Mouse (Mus musculus) CH12.LX (cell line): ENCODE measurements around the gene Sestd1. TPM values are rescaled to one million over a fixed set of nuclear protein-coding genes. Genes with fewer than 3 reads are reported as not detected.

Source experiments
- DNase-seq: peaks from one replicate; pipeline ENCODE4 v3.0.0-alpha.2; 2013; ENCODE audit errors: extremely low read depth
- H3K27ac ChIP-seq: 2 replicates; pipeline ENCODE4 v1.5.1; 2012; ENCODE audit warnings: low read depth, mild to moderate bottlenecking, control low read depth, moderate library complexity; ENCODE audit not compliant: insufficient read depth
- H3K27me3 ChIP-seq: replicated peaks from 2 replicates; pipeline ENCODE3; 2012; ENCODE audit warnings: inconsistent platforms
- H3K36me3 ChIP-seq, 2 experiments: replicated peaks in 1 of 2; 2 replicates each; pipeline versions ENCODE3 to v1.6.1; 2012; ENCODE audit warnings: inconsistent platforms in 1 of 2, low read length in 1 of 2, mild to moderate bottlenecking in 1 of 2, mixed read lengths in 1 of 2, moderate library complexity in 1 of 2; ENCODE audit not compliant: control insufficient read depth in 1 of 2, insufficient read depth in 1 of 2
- H3K4me1 ChIP-seq, 2 experiments: 2 replicates each; pipeline ENCODE4 v1.6.1; 2012; ENCODE audit warnings: inconsistent platforms in 1 of 2, moderate library complexity in 1 of 2; ENCODE audit not compliant: insufficient read depth in 2 of 2, control insufficient read depth in 1 of 2
- H3K4me2 ChIP-seq: 2 replicates; pipeline ENCODE4 v1.6.1; 2012; ENCODE audit warnings: low read depth, mild to moderate bottlenecking, control low read depth; ENCODE audit not compliant: poor library complexity, insufficient read depth, severe bottlenecking
- H3K4me3 ChIP-seq, 3 experiments: fragments of 150-350 bp in 1 of 3; sonication (generic) in 1 of 3; replicated peaks in 1 of 3; 2 replicates each; pipeline versions ENCODE3 to v1.5.1; 2011 to 2012; ENCODE audit warnings: low read depth in 2 of 3, low read length in 2 of 3, mild to moderate bottlenecking in 2 of 3, moderate library complexity in 2 of 3, control low read depth in 1 of 3, improper control_type of control experiment in 1 of 3, inconsistent platforms in 1 of 3, mixed read lengths in 1 of 3; ENCODE audit not compliant: poor library complexity in 1 of 3
- H3K79me2 ChIP-seq: replicated peaks from 2 replicates; pipeline ENCODE4 v1.6.1; 2012; ENCODE audit warnings: mild to moderate bottlenecking, moderate library complexity; ENCODE audit not compliant: control insufficient read depth, poor library complexity, insufficient read depth, severe bottlenecking; ENCODE audit errors: extremely low read depth
- H3K9ac ChIP-seq: 2 replicates; pipeline ENCODE4 v1.6.1; 2012; ENCODE audit warnings: low read depth, mild to moderate bottlenecking, control low read depth, moderate library complexity; ENCODE audit not compliant: insufficient read depth
- H3K9me3 ChIP-seq: replicated peaks from 2 replicates; pipeline ENCODE3; 2012; ENCODE audit warnings: low read length, inconsistent platforms, mixed read lengths
- CTCF ChIP-seq, 2 experiments: IDR thresholded peaks in 1 of 2; conservative IDR thresholded peaks in 1 of 2; 2 replicates each; pipeline ENCODE4 v1.5.1; 2011 to 2012; ENCODE audit warnings: low read depth in 2 of 2, low read length in 2 of 2, improper control_type of control experiment in 1 of 2, inconsistent platforms in 1 of 2, mild to moderate bottlenecking in 1 of 2, moderate library complexity in 1 of 2
- HCFC1 ChIP-seq: IDR thresholded peaks from 2 replicates; pipeline ENCODE4 v1.6.1; 2012; ENCODE audit warnings: low read depth, mild to moderate bottlenecking, inconsistent platforms, low read length, improper control_type of control experiment
- JUN ChIP-seq: IDR thresholded peaks from 2 replicates; pipeline ENCODE4 v1.6.1; 2011; ENCODE audit warnings: low read depth, mild to moderate bottlenecking, low read length, improper control_type of control experiment, moderate library complexity; ENCODE audit not compliant: insufficient read depth
- JUND ChIP-seq: conservative IDR thresholded peaks from 2 replicates; pipeline ENCODE4 v1.6.1; 2011; ENCODE audit warnings: low read depth, low read length, improper control_type of control experiment
- MAFK ChIP-seq: IDR thresholded peaks from 2 replicates; pipeline ENCODE4 v1.6.1; 2011; ENCODE audit warnings: low read length, improper control_type of control experiment; ENCODE audit not compliant: insufficient replicate concordance
- MEF2A ChIP-seq: IDR thresholded peaks from 2 replicates; pipeline ENCODE4 v1.6.1; 2014; ENCODE audit warnings: low read depth, mild to moderate bottlenecking, inconsistent platforms, low read length, improper control_type of control experiment, borderline replicate concordance
- NRF1 ChIP-seq: IDR thresholded peaks from 2 replicates; pipeline ENCODE4 v1.6.1; 2014; ENCODE audit warnings: low read depth, mild to moderate bottlenecking, inconsistent platforms, low read length, improper control_type of control experiment, moderate library complexity
- USF1 ChIP-seq: IDR thresholded peaks from 2 replicates; pipeline ENCODE4 v1.6.1; 2014; ENCODE audit warnings: low read depth, mild to moderate bottlenecking, inconsistent platforms, low read length, improper control_type of control experiment
- ZMIZ1 ChIP-seq: IDR thresholded peaks from 2 replicates; pipeline ENCODE4 v1.6.1; 2012; ENCODE audit warnings: low read depth, mild to moderate bottlenecking, inconsistent platforms, low read length, improper control_type of control experiment
- dilution Hi-C: fragments of 300-500 bp; cut with MboI; formaldehyde crosslinking; loops from 2 replicates; pipeline ENCODE4 v1.14.3; 2020; ENCODE audit warnings: low sequenced_read_pairs; ENCODE audit not compliant: extremely low pct_unique_long_range_greater_than_20kb, extremely low pct_ligation_motif_present
- in situ Hi-C: fragments of 300-500 bp; cut with MboI; formaldehyde crosslinking; loops from 3 replicates; pipeline ENCODE4 v1.14.3; 2019; ENCODE audit warnings: low sequenced_read_pairs, low pct_ligation_motif_present, low pct_unique_long_range_greater_than_20kb, mixed read lengths
- polyA plus RNA-seq: library from polyadenylated mRNA; unstranded; fragments of >175 nt; gene quantifications from 2 replicates; pipeline ENCODE4 v1.2.1, GENCODE M21; 2012; ENCODE audit warnings: low read depth; ENCODE audit not compliant: insufficient read length
- total RNA-seq, 2 experiments: library from RNA; depleted of rRNA; stranded (reverse); fragments of 300-350 nt in 1 of 2; fragments of >200 nt in 1 of 2; gene quantifications; 2 replicates each; pipeline ENCODE4 v1.2.3; 2012 to 2014

Sestd1 gene
- total and polyA plus RNA-seq, 3 experiments = not detected

DNA sequence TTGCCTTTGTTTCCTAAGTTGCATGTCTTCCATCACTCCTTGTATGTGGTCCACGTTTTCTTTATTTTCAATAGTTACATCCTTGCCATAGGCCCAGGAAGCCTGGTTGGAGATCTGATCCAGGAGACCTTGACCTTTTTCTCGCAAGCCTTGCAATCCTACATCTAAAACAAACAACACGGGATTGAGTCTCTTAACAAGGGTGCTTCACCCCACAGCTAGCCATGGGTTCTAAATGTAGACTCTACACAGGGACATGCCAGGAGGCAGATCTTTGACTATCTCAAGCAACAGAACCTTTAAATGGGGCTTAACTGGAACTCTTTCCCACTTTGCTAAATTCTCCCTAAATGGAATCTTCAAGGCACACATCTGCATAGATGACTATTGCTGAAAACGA lies 83.6 kb downstream of the Sestd1 start:
- Histone ChIP-seq H3K27ac (no peak overlapping the region), H3K79me2 (no peaks in the 10 kb centered on the region), H3K4me3 (no peak overlapping the region), H3K9ac (no peak overlapping the region), H3K4me1 (no peaks in the 10 kb centered on the region), H3K27me3 (no peaks in the 10 kb centered on the region), H3K4me2 (no peak overlapping the region), H3K36me3 (no peaks in the 10 kb centered on the region), H3K9me3 (peaks cover 66% of the 10 kb centered on the region)
- dilution Hi-C loops = no loop called here
- no peak for DNase-seq
- in situ Hi-C loops = no loop called here
- no peak for TF ChIP-seq MEF2A

DNA sequence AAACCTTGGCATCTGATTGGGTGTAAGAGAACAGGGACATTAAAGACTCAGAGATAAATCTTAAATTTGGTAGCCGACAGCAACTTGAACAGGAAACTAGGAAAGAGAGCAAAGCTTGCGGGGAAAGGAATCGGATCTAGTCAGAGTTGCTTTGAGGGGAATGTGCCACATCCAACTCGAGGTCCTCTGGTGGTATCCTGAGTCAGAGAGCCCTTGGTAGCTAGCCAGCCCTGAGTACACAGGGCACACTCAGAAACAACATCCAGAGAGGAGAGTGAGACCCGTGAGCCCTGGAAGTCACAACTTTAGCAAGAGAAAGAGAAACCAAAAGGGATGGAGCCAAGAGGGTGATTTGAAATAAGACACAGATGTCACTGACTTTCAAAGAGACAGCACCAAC lies 85.3 kb downstream of the Sestd1 start:
- no peak for DNase-seq
- dilution Hi-C loops (no loop called here), in situ Hi-C loops (no loop called here)
- Histone ChIP-seq H3K27me3 (no peaks in the 10 kb centered on the region), H3K4me3 (no peak overlapping the region), H3K4me2 (no peak overlapping the region), H3K79me2 (no peaks in the 10 kb centered on the region), H3K4me1 (no peaks in the 10 kb centered on the region), H3K9me3 (peaks cover 61% of the 10 kb centered on the region), H3K36me3 (no peaks in the 10 kb centered on the region), H3K27ac (no peak overlapping the region), H3K9ac (no peak overlapping the region)
- TF ChIP-seq MAFK = no peak

DNA sequence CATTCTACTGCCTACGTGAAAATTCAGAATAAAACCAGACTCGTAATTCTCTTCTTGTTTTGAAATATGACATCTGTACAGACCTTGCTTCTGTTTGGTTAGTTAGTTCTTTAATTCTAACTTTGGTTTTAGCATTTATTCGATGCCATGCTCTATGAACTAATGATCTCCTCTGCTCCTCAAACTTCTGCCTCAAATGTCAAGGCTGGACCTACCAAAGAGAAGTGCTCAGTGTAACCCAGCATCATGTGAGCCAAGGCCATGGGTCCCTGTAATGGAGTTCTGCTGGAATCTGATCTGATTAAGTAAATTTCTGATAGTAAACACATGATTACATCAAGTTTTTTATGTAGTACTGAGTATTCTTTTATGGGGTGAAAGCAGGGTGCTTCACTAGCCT lies 88.6 kb downstream of the Sestd1 start:
- Histone ChIP-seq H3K9me3 (peaks cover 57% of the 10 kb centered on the region), H3K79me2 (no peaks in the 10 kb centered on the region), H3K36me3 (no peaks in the 10 kb centered on the region), H3K9ac (no peak overlapping the region), H3K4me1 (no peaks in the 10 kb centered on the region), H3K27me3 (no peaks in the 10 kb centered on the region), H3K4me3 (no peak overlapping the region), H3K4me2 (no peak overlapping the region), H3K27ac (no peak overlapping the region)
- no peak for DNase-seq
- in situ Hi-C loops = no loop called here
- dilution Hi-C loops = no loop called here
- TF ChIP-seq JUND = no peak

DNA sequence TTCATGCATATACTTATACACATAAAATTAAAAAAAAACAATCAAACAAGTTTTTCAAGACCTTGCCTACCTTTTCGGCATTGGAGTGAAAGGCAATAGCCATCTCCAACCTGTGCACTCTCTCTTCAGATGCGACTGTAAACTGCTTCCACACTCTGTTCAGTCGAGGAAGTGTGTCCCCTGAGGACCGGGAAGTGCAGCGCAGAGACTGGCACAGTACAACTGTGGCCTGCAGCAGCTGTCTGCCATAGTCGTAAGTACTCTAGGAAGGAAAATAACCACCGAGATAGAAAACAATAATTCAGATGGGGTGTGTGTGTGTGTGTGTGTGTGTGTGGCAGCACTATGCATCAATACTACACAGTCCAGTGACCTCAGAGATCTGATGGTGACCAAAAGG lies 89.5 kb downstream of the Sestd1 start:
- dilution Hi-C loops = no loop called here
- H3K9me3 ChIP-seq = peaks cover 58% of the 10 kb centered on the region

More for the DNA sequence above, 89.5 kb downstream of the Sestd1 start:
- no peak overlapping the region for H3K4me3 ChIP-seq
- no peaks in the 10 kb centered on the region for H3K27me3 ChIP-seq
- no peak overlapping the region for H3K4me2 ChIP-seq
- DNase-seq = no peak
- in situ Hi-C loops = no loop called here
- no peaks in the 10 kb centered on the region for H3K79me2 ChIP-seq
- TF ChIP-seq ZMIZ1 = no peak
- TF ChIP-seq USF1 = no peak
- no peak for TF ChIP-seq NRF1
- no peak for TF ChIP-seq HCFC1
- TF ChIP-seq JUN = no peak
- no peak for TF ChIP-seq JUND
- no peak for TF ChIP-seq CTCF (conservative IDR thresholded peaks at IDR 0.05 in 1 of 2, IDR thresholded peaks at IDR 0.05 in 1 of 2; ENCODE audit: low read depth in 2 of 2, low read length in 2 of 2)
- no peak overlapping the region for H3K27ac ChIP-seq
- H3K9ac ChIP-seq = no peak overlapping the region
- H3K4me1 ChIP-seq = no peaks in the 10 kb centered on the region
- no peaks in the 10 kb centered on the region for H3K36me3 ChIP-seq
